Mouse (Mus musculus) NIH3T3 (cell line): ENCODE results near the gene Sdk2.

ENCODE experiments used
- DNase-seq: peaks from one replicate; pipeline ENCODE4 v3.0.0-alpha.2; 2012; ENCODE audit warnings: low read depth

Sdk2 gene

GRCm38 (mm10) chr11:114066951-114067762 is at the start of gene Sdk2:
Gene Sdk2 (minus strand): TSS chr11:114067046.
- DNase-seq: no peak

- no peak for DNase-seq
Measured at GRCm38 (mm10) chr11:114115077-114115476, 48.2 kb upstream of the Sdk2 start.

GRCm38 (mm10) chr11:114114674-114115073 is 47.8 kb upstream of the Sdk2 start:
- no peak for DNase-seq

- no peak for DNase-seq
Measured at GRCm38 (mm10) chr11:114110851-114111250, 44.0 kb upstream of the Sdk2 start.

- no peak for DNase-seq
Measured at GRCm38 (mm10) chr11:114093636-114094035, 26.8 kb upstream of the Sdk2 start.

- no peak for DNase-seq
Measured at GRCm38 (mm10) chr11:114093175-114093574, 26.3 kb upstream of the Sdk2 start.

GRCm38 (mm10) chr11:114080606-114081005 is 13.8 kb upstream of the Sdk2 start:
- no peak for DNase-seq

- DNase-seq: no peak
Measured at GRCm38 (mm10) chr11:114072644-114073043, 5.8 kb upstream of the Sdk2 start.

GRCm38 (mm10) chr11:114071998-114072397 is 5.2 kb upstream of the Sdk2 start:
- DNase-seq: peak; percentile 6

- no peak for DNase-seq
Measured at GRCm38 (mm10) chr11:114070881-114071280, 4.0 kb upstream of the Sdk2 start.

- DNase-seq: no peak
Measured at GRCm38 (mm10) chr11:114070131-114070530, 3.3 kb upstream of the Sdk2 start.

GRCm38 (mm10) chr11:114068390-114068789 is 1.5 kb upstream of the Sdk2 start:
- peak; percentile 24 for DNase-seq

GRCm38 (mm10) chr11:114066098-114066950 is 522 bp downstream of the Sdk2 start:
- DNase-seq: no peak

GRCm38 (mm10) chr11:114065596-114065995 is 1.2 kb downstream of the Sdk2 start:
- DNase-seq: no peak

- DNase-seq: no peak
Measured at GRCm38 (mm10) chr11:114064871-114065388, 1.9 kb downstream of the Sdk2 start.

- DNase-seq: no peak
Measured at GRCm38 (mm10) chr11:114061946-114062345, 4.9 kb downstream of the Sdk2 start.

GRCm38 (mm10) chr11:114061265-114061664 is 5.6 kb downstream of the Sdk2 start:
- no peak for DNase-seq

GRCm38 (mm10) chr11:114056351-114056750 is 10.5 kb downstream of the Sdk2 start:
- DNase-seq: no peak

- DNase-seq: no peak
Measured at GRCm38 (mm10) chr11:114054581-114055315, 12.1 kb downstream of the Sdk2 start.

- DNase-seq: no peak
Measured at GRCm38 (mm10) chr11:114051361-114051760, 15.5 kb downstream of the Sdk2 start.

- DNase-seq: no peak
Measured at GRCm38 (mm10) chr11:114050511-114050910, 16.3 kb downstream of the Sdk2 start.

GRCm38 (mm10) chr11:114047887-114048331 is 18.9 kb downstream of the Sdk2 start:
- no peak for DNase-seq
